Comparison of ENCODE assay signal across 11 mouse cellular contexts in genomic region chr17:30192416-30193005, GRCm38 (mm10).
DNase-seq lines count a peak whose midpoint lies in the region; ATAC-seq and TF ChIP-seq lines count a peak whose summit lies in the region.
"Had no signal": no experiment of that assay in that cellular context is flagged by ENCODE, and none has a peak within 500 bp of the region (broad histone marks: within the 10 kb centered on the region; RNA-seq: fewer than 3 reads in every experiment).

No protein-coding gene starts in this region.

- peak; percentile 29 for ATAC-seq in frontal cortex, adult (ENCODE audit: low TSS enrichment)
- ATAC-seq in stomach, postnatal 0 days (ENCODE audit: low FRiP score, low TSS enrichment), result no peak

- no peak overlapping the region for H3K4me2 ChIP-seq in stomach, postnatal 0 days (replicated peaks; ENCODE audit: low read depth)
- H3K4me2 ChIP-seq: neural tube, embryonic 12.5 days had no signal

- DNase-seq in frontal cortex, adult 2 months (ENCODE audit: extremely low spot score in 1 of 2, low spot score in 1 of 2), result no peak
- peak; percentile 8 to 19 for DNase-seq in layer of hippocampus, adult 8-10 months (ENCODE audit: low spot score in 2 of 2)
- no peak for DNase-seq in layer of hippocampus, adult 11-12 months (ENCODE audit: low spot score)
- peak; percentile 2 for DNase-seq in thymus, postnatal 14 days
- DNase-seq in thymus, adult 2 months, result no peak
- DNase-seq in stomach, postnatal 0 days (ENCODE audit: low spot score), result peak; percentile 13
- DNase-seq in c-Kit-positive CD71-positive TER-119-positive erythroid progenitor cells, embryonic 14.5 days (ENCODE audit: low spot score), result no peak

- no peaks in the 10 kb centered on the region for H3K27me3 ChIP-seq in thymus, adult 2 months (ENCODE audit: control insufficient read depth, insufficient read depth, low read length)
- no peaks in the 10 kb centered on the region for H3K27me3 ChIP-seq in stomach, postnatal 0 days (ENCODE audit: control insufficient read depth, insufficient read depth, low read length)
- H3K27me3 ChIP-seq: megakaryocyte, embryonic 14.5 days; neural tube, embryonic 12.5 days had no signal

- no peak for TF ChIP-seq CTCF in thymus, adult 2 months (IDR thresholded peaks at IDR 0.05; ENCODE audit: borderline replicate concordance, control insufficient read depth, extremely low read depth, insufficient read depth, low read length, poor library complexity)
- TF ChIP-seq CTCF in stomach, postnatal 0 days (IDR thresholded peaks at IDR 0.05; ENCODE audit: low read depth), result no peak

- TF ChIP-seq EP300 in stomach, postnatal 0 days (optimal IDR thresholded peaks at IDR 0.05), result no peak

- no peak overlapping the region for H3K4me3 ChIP-seq in thymus, adult 2 months (ENCODE audit: control insufficient read depth, insufficient read depth, low read length)
- H3K4me3 ChIP-seq in stomach, postnatal 0 days (ENCODE audit: low read depth, low read length), result no peak overlapping the region
- H3K4me3 ChIP-seq: gastrocnemius, adult 2 months; megakaryocyte, embryonic 14.5 days; neural tube, embryonic 12.5 days had no signal

- no peaks in the 10 kb centered on the region for H3K9me3 ChIP-seq in stomach, postnatal 0 days (ENCODE audit: control insufficient read depth, low read length)
- H3K9me3 ChIP-seq: megakaryocyte, embryonic 14.5 days; neural tube, embryonic 12.5 days had no signal

- no peak for TF ChIP-seq POLR2A in thymus, adult 2 months (IDR thresholded peaks at IDR 0.05; ENCODE audit: control insufficient read depth, extremely low read depth, insufficient read depth, low read length, poor library complexity)

- H3K4me1 ChIP-seq in thymus, adult 2 months (replicated peaks; ENCODE audit: control insufficient read depth, insufficient read depth, low read length), result peaks cover 7% of the 10 kb centered on the region
- 0 out of 2 replicates have a peak, but pooled peaks cover 7% of the 10 kb centered on the region for H3K4me1 ChIP-seq in stomach, postnatal 0 days (replicated peaks; ENCODE audit: control insufficient read depth, insufficient read depth)

- 93% methylated on average over 26 of the region's 26 CpGs for WGBS in thymus, adult 2 months
- WGBS in stomach, postnatal 0 days, result 87% methylated on average over 26 of the region's 26 CpGs

- H3K27ac ChIP-seq in thymus, adult 2 months (ENCODE audit: control insufficient read depth, insufficient read depth, low read length), result no peak overlapping the region
- H3K27ac ChIP-seq in stomach, postnatal 0 days (replicated peaks), result no peak overlapping the region
- H3K27ac ChIP-seq: neural tube, embryonic 12.5 days had no signal

- H3K9ac ChIP-seq in stomach, postnatal 0 days (ENCODE audit: low read length), result no peak overlapping the region
- H3K9ac ChIP-seq: neural tube, embryonic 12.5 days had no signal

- peaks cover 6% of the 10 kb centered on the region for H3K36me3 ChIP-seq in thymus, adult 2 months (ENCODE audit: control insufficient read depth, insufficient read depth, low read length)
- peaks cover 6% of the 10 kb centered on the region; the same call in 1 of the 2 replicates for H3K36me3 ChIP-seq in stomach, postnatal 0 days (ENCODE audit: control insufficient read depth, insufficient read depth, low read length)

Comparison
In these comparisons a context has a peak if more than half of its experiments do, and no peak if none do; other contexts are left out.
1. DNase-seq: peak in layer of hippocampus, adult 8-10 months (2 of 2), thymus, postnatal 14 days (single experiment) and stomach, postnatal 0 days (single experiment); none in frontal cortex, adult 2 months (0 of 2), layer of hippocampus, adult 11-12 months (single experiment), thymus, adult 2 months (single experiment) and c-Kit-positive CD71-positive TER-119-positive erythroid progenitor cells, embryonic 14.5 days (single experiment).